Mouse (Mus musculus): ENCODE measurements around the gene Usp9y. TPM values are rescaled to one million over a fixed set of nuclear protein-coding genes. Genes with fewer than 3 reads are reported as not detected.

Usp9y gene
- not detected in 2 replicates for polyA plus RNA-seq (2012; rRNA removed)

DNA sequence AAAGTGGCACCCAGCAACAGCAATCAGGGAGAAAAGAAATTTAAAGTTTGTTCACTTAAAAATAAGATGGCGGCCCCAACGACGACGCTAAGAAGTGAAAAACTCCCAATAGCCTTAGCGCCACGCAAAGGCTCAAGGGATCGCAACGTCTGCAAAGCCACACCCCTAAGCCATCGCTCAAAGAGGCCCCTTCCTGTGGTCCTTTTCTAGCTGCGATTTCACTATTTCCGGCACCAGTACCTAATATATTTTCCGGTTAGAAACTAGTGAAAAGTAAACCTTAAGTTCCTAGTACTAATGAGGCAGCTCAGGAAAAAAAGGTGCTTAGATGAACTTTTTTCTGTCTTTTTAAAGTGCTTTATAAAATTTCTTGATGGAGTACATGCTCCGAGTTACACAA, at the start of gene Usp9y:
TSS of gene Usp9y (minus strand) at position 101 of the 400 bp plus-strand sequence.
- H3K27me3 ChIP-seq (replicated peaks; ENCODE audit: control insufficient read depth, insufficient read depth, low read length), result no peaks in the 10 kb centered on the region
- H3K4me3 ChIP-seq (ENCODE audit: insufficient read depth, low read depth, low read length), result no peak within 1 kb of the TSS
- TF ChIP-seq POLR2A (IDR thresholded peaks at IDR 0.05; ENCODE audit: low read depth, low read length), result no peak
- TF ChIP-seq CTCF (conservative IDR thresholded peaks at IDR 0.05; ENCODE audit: insufficient read depth, insufficient read length, low read depth, low read length), result no peak
- DNase-seq, result no peak
- H3K4me1 ChIP-seq (ENCODE audit: control insufficient read depth, insufficient read depth, low read length), result no peaks in the 10 kb centered on the region
- 86% methylated on average over 13 of the region's 13 CpGs for WGBS
- H3K27ac ChIP-seq (ENCODE audit: insufficient read depth, low read depth, low read length), result no peak within 1 kb of the TSS
- no peaks in the 10 kb centered on the region for H3K36me3 ChIP-seq (ENCODE audit: control insufficient read depth, insufficient read depth, low read length)

DNA sequence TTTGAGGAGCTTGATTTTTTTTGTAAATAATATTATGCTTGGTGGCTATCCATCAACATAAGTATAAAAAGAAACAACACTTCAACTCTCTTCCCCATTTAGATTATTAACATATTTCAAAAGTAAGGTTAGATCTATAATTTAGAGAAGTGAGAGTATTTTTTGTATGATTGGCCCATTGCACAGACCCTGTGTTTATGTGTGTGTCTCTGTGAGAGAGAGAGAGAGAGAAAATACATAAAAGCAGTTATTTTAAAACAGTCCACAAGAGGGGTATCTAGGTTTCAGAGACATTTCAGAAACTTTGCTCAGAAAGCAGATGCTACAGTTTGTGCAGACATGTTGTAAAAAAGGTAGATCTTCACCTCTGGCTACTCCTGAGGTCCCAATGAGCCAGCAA, 165.9 kb downstream of the Usp9y start:
- Histone ChIP-seq H3K4me1 (ENCODE audit: control insufficient read depth, insufficient read depth, low read length) (no peaks in the 10 kb centered on the region), H3K27ac (ENCODE audit: insufficient read depth, low read depth, low read length) (no peak overlapping the region), H3K4me3 (ENCODE audit: insufficient read depth, low read depth, low read length) (no peak overlapping the region), H3K36me3 (ENCODE audit: control insufficient read depth, insufficient read depth, low read length) (no peaks in the 10 kb centered on the region), H3K27me3 (replicated peaks; ENCODE audit: control insufficient read depth, insufficient read depth, low read length) (no peaks in the 10 kb centered on the region)
- DNase-seq, result no peak
- no peak for TF ChIP-seq CTCF (conservative IDR thresholded peaks at IDR 0.05; ENCODE audit: insufficient read depth, insufficient read length, low read depth, low read length)
- TF ChIP-seq POLR2A (IDR thresholded peaks at IDR 0.05; ENCODE audit: low read depth, low read length), result no peak

DNA sequence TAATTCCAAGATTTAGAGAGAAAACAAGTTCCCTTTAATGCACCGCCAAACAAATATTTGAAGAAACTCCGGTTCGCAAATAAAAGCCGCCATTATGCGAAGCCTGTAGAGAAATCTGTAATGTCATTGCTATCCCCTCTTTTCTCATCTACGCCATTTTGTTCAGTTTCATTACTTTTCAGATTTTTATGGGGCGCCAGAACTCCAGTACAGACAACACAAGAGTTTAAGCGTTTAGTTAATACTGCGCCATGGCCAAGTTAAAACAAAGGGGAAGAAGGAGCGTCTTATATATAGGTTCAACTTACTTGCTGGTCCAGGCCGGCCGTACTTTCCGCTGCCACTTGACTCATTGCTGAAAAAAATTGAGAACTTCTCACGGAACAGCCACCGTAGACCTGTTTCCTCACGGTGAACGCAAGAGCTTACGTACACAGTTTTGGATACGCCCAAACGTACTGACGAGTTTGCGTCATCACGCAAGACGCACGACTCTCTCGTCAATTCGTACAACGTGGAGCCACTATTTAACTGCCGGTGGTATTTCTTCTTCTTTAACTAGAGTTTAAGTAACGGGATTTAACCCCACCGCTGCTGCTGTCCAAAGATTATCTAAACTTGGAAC, 173.3 kb downstream of the Usp9y start, which contains the start of gene Ddx3y:
TSS of gene Ddx3y (minus strand) at position 459 of the 625 bp plus-strand sequence.
- no peaks in the 10 kb centered on the region for H3K36me3 ChIP-seq (ENCODE audit: control insufficient read depth, insufficient read depth, low read length)
- H3K4me1 ChIP-seq (ENCODE audit: control insufficient read depth, insufficient read depth, low read length), result no peaks in the 10 kb centered on the region
- no peaks in the 10 kb centered on the region for H3K27me3 ChIP-seq (replicated peaks; ENCODE audit: control insufficient read depth, insufficient read depth, low read length)
- peak; percentile 87 for DNase-seq
- peak within 1 kb of the TSS; percentile 97 for H3K4me3 ChIP-seq (ENCODE audit: insufficient read depth, low read depth, low read length)
- 6% methylated on average over 31 of the region's 31 CpGs for WGBS
- peak within 1 kb of the TSS; percentile 89 for H3K27ac ChIP-seq (ENCODE audit: insufficient read depth, low read depth, low read length)
- TF ChIP-seq POLR2A (IDR thresholded peaks at IDR 0.05; ENCODE audit: low read depth, low read length), result no peak
- no peak for TF ChIP-seq CTCF (conservative IDR thresholded peaks at IDR 0.05; ENCODE audit: insufficient read depth, insufficient read length, low read depth, low read length)

DNA sequence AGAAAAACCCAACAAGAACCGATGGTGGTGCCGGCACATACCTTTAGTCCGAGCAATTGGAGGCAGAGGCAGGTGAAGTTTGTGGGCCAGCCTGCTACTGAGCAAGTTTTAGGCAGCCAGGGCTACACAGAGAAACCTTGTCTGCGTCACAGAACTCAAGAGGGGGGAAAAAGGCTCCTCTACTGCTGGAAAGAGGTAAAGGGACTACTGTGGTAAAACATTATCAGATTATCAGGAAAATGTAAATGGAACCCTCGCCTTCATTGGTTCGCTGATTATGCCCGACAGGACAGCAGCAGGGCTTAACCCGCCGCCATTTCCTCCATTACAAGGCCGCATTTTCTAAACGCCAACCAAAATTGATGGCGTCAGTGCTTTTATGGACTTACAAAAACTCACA, 173.8 kb downstream of the Usp9y start:
- DNase-seq, result peak; percentile 59
- WGBS, result 4% methylated on average over 12 of the region's 12 CpGs
- H3K36me3 ChIP-seq (ENCODE audit: control insufficient read depth, insufficient read depth, low read length), result no peaks in the 10 kb centered on the region
- no peaks in the 10 kb centered on the region for H3K27me3 ChIP-seq (replicated peaks; ENCODE audit: control insufficient read depth, insufficient read depth, low read length)
- peak overlapping the region; percentile 97 for H3K4me3 ChIP-seq (ENCODE audit: insufficient read depth, low read depth, low read length)
- H3K4me1 ChIP-seq (ENCODE audit: control insufficient read depth, insufficient read depth, low read length), result no peaks in the 10 kb centered on the region
- no peak for TF ChIP-seq POLR2A (IDR thresholded peaks at IDR 0.05; ENCODE audit: low read depth, low read length)
- TF ChIP-seq CTCF (conservative IDR thresholded peaks at IDR 0.05; ENCODE audit: insufficient read depth, insufficient read length, low read depth, low read length), result no peak
- peak overlapping the region; percentile 89 for H3K27ac ChIP-seq (ENCODE audit: insufficient read depth, low read depth, low read length)

Other genes starting within 250 kb of the Usp9y start
- gene Uty, start 214.0 kb downstream of the Usp9y start, polyA plus RNA-seq (2012; rRNA removed), result not detected in 2 replicates
- gene Ddx3y, start 173.2 kb downstream of the Usp9y start, polyA plus RNA-seq (2012; rRNA removed), result not detected in 2 replicates